Mouse (Mus musculus) CH12.LX (cell line): Measurements from ENCODE around the gene Magea6. TPM values are rescaled to one million over a fixed set of nuclear protein-coding genes. Genes with fewer than 3 reads are reported as not detected.
"Not testable (repeated sequence)": the region's sequence is repeated elsewhere in the genome, so short reads cannot be mapped to it uniquely, and the experiment has no call there.

ENCODE experiments used
- DNase-seq: peaks from one replicate; pipeline ENCODE4 v3.0.0-alpha.2; 2013; ENCODE audit errors: extremely low read depth
- H3K27ac ChIP-seq: 2 replicates; pipeline ENCODE4 v1.5.1; 2012; ENCODE audit warnings: low read depth, mild to moderate bottlenecking, control low read depth, moderate library complexity; ENCODE audit not compliant: insufficient read depth
- H3K27me3 ChIP-seq: replicated peaks from 2 replicates; pipeline ENCODE3; 2012; ENCODE audit warnings: inconsistent platforms
- H3K36me3 ChIP-seq, 2 experiments: replicated peaks in 1 of 2; 2 replicates each; pipeline versions ENCODE3 to v1.6.1; 2012; ENCODE audit warnings: inconsistent platforms in 1 of 2, low read length in 1 of 2, mild to moderate bottlenecking in 1 of 2, mixed read lengths in 1 of 2, moderate library complexity in 1 of 2; ENCODE audit not compliant: control insufficient read depth in 1 of 2, insufficient read depth in 1 of 2
- H3K4me1 ChIP-seq, 2 experiments: 2 replicates each; pipeline ENCODE4 v1.6.1; 2012; ENCODE audit warnings: inconsistent platforms in 1 of 2, moderate library complexity in 1 of 2; ENCODE audit not compliant: insufficient read depth in 2 of 2, control insufficient read depth in 1 of 2
- H3K4me2 ChIP-seq: 2 replicates; pipeline ENCODE4 v1.6.1; 2012; ENCODE audit warnings: low read depth, mild to moderate bottlenecking, control low read depth; ENCODE audit not compliant: poor library complexity, insufficient read depth, severe bottlenecking
- H3K4me3 ChIP-seq, 3 experiments: fragments of 150-350 bp in 1 of 3; sonication (generic) in 1 of 3; replicated peaks in 1 of 3; 2 replicates each; pipeline versions ENCODE3 to v1.5.1; 2011 to 2012; ENCODE audit warnings: low read depth in 2 of 3, low read length in 2 of 3, mild to moderate bottlenecking in 2 of 3, moderate library complexity in 2 of 3, control low read depth in 1 of 3, improper control_type of control experiment in 1 of 3, inconsistent platforms in 1 of 3, mixed read lengths in 1 of 3; ENCODE audit not compliant: poor library complexity in 1 of 3
- H3K79me2 ChIP-seq: replicated peaks from 2 replicates; pipeline ENCODE4 v1.6.1; 2012; ENCODE audit warnings: mild to moderate bottlenecking, moderate library complexity; ENCODE audit not compliant: control insufficient read depth, poor library complexity, insufficient read depth, severe bottlenecking; ENCODE audit errors: extremely low read depth
- H3K9ac ChIP-seq: 2 replicates; pipeline ENCODE4 v1.6.1; 2012; ENCODE audit warnings: low read depth, mild to moderate bottlenecking, control low read depth, moderate library complexity; ENCODE audit not compliant: insufficient read depth
- H3K9me3 ChIP-seq: replicated peaks from 2 replicates; pipeline ENCODE3; 2012; ENCODE audit warnings: low read length, inconsistent platforms, mixed read lengths
- dilution Hi-C: fragments of 300-500 bp; cut with MboI; formaldehyde crosslinking; loops from 2 replicates; pipeline ENCODE4 v1.14.3; 2020; ENCODE audit warnings: low sequenced_read_pairs; ENCODE audit not compliant: extremely low pct_unique_long_range_greater_than_20kb, extremely low pct_ligation_motif_present
- in situ Hi-C: fragments of 300-500 bp; cut with MboI; formaldehyde crosslinking; loops from 3 replicates; pipeline ENCODE4 v1.14.3; 2019; ENCODE audit warnings: low sequenced_read_pairs, low pct_ligation_motif_present, low pct_unique_long_range_greater_than_20kb, mixed read lengths
- polyA plus RNA-seq: library from polyadenylated mRNA; unstranded; fragments of >175 nt; gene quantifications from 2 replicates; pipeline ENCODE4 v1.2.1, GENCODE M21; 2012; ENCODE audit warnings: low read depth; ENCODE audit not compliant: insufficient read length
- total RNA-seq, 2 experiments: library from RNA; depleted of rRNA; stranded (reverse); fragments of 300-350 nt in 1 of 2; fragments of >200 nt in 1 of 2; gene quantifications; 2 replicates each; pipeline ENCODE4 v1.2.3; 2012 to 2014

Gene Magea6
- not detected in 2 replicates for total RNA-seq (2012; rRNA removed)
- total RNA-seq (2014; rRNA removed), result not detected in 2 replicates
- polyA plus RNA-seq, result not detected in 2 replicates

- H3K4me2 ChIP-seq, DNase-seq, H3K9ac ChIP-seq, H3K9me3 ChIP-seq, H3K4me1 ChIP-seq, H3K27me3 ChIP-seq, H3K27ac ChIP-seq, in situ Hi-C loops, dilution Hi-C loops, H3K36me3 ChIP-seq, H3K79me2 ChIP-seq, H3K4me3 ChIP-seq: not testable (repeated sequence)
These were observed at the start of gene Magea6 for GRCm38 (mm10) chrX:154935887-154936286. Gene Magea6, minus strand, starts transcription at chrX:154935987.

- in situ Hi-C loops, result not testable (repeated sequence)
These were observed 13.6 kb upstream of the Magea6 start, which contains the start of gene Magea3 for GRCm38 (mm10) chrX:154949405-154949804. Gene Magea3, minus strand, starts transcription at chrX:154949505.

GRCm38 (mm10) chrX:154890167-154890566, 45.6 kb downstream of the Magea6 start, which contains the start of gene Cldn34b1:
Gene Cldn34b1, minus strand, starts transcription at chrX:154890267.
- H3K27me3 ChIP-seq, H3K4me3 ChIP-seq, H3K9me3 ChIP-seq, H3K27ac ChIP-seq, H3K36me3 ChIP-seq, in situ Hi-C loops, H3K79me2 ChIP-seq, H3K4me1 ChIP-seq, dilution Hi-C loops, DNase-seq, H3K4me2 ChIP-seq, H3K9ac ChIP-seq: not testable (repeated sequence)

More at GRCm38 (mm10) chrX:154949405-154949804, 13.6 kb upstream of the Magea6 start, which contains the start of gene Magea3:
- DNase-seq, H3K4me1 ChIP-seq, dilution Hi-C loops, H3K4me3 ChIP-seq, H3K79me2 ChIP-seq, H3K4me2 ChIP-seq, H3K27me3 ChIP-seq, H3K36me3 ChIP-seq, H3K9me3 ChIP-seq, H3K9ac ChIP-seq, H3K27ac ChIP-seq: not testable (repeated sequence)

Other genes starting within 250 kb of the Magea6 start
- gene Cldn34b1, start 45.7 kb downstream of the Magea6 start, total RNA-seq (2012; rRNA removed), result not detected in 2 replicates
- not detected in 2 replicates for gene Cldn34b1, start 45.7 kb downstream of the Magea6 start, total RNA-seq (2014; rRNA removed)
- not detected in 2 replicates for gene Cldn34b1, start 45.7 kb downstream of the Magea6 start, polyA plus RNA-seq
- not detected in 2 replicates for gene Magea3, start 13.5 kb upstream of the Magea6 start, total RNA-seq (2012; rRNA removed)
- gene Magea3, start 13.5 kb upstream of the Magea6 start, total RNA-seq (2014; rRNA removed), result not detected in 2 replicates
- not detected in 2 replicates for gene Magea3, start 13.5 kb upstream of the Magea6 start, polyA plus RNA-seq
- not detected in 2 replicates for gene Magea8, start 59.9 kb upstream of the Magea6 start, total RNA-seq (2012; rRNA removed)
- not detected in 2 replicates for gene Magea8, start 59.9 kb upstream of the Magea6 start, total RNA-seq (2014; rRNA removed)
- gene Magea8, start 59.9 kb upstream of the Magea6 start, polyA plus RNA-seq, result not detected in 2 replicates
- not detected in 2 replicates for gene Magea5, start 127.2 kb upstream of the Magea6 start, total RNA-seq (2012; rRNA removed)
- gene Magea5, start 127.2 kb upstream of the Magea6 start, total RNA-seq (2014; rRNA removed), result not detected in 2 replicates
- gene Magea5, start 127.2 kb upstream of the Magea6 start, polyA plus RNA-seq, result not detected in 2 replicates
- not detected in 2 replicates for gene Magea1, start 153.8 kb upstream of the Magea6 start, total RNA-seq (2012; rRNA removed)
- gene Magea1, start 153.8 kb upstream of the Magea6 start, total RNA-seq (2014; rRNA removed), result not detected in 2 replicates
- not detected in 2 replicates for gene Magea1, start 153.8 kb upstream of the Magea6 start, polyA plus RNA-seq
- gene Magea2, start 157.7 kb upstream of the Magea6 start, total RNA-seq (2012; rRNA removed), result not detected in 2 replicates
- gene Magea2, start 157.7 kb upstream of the Magea6 start, total RNA-seq (2014; rRNA removed), result not detected in 2 replicates
- not detected in 2 replicates for gene Magea2, start 157.7 kb upstream of the Magea6 start, polyA plus RNA-seq
- gene Cldn34b2, start 192.4 kb upstream of the Magea6 start, total RNA-seq (2012; rRNA removed), result not detected in 2 replicates
- not detected in 2 replicates for gene Cldn34b2, start 192.4 kb upstream of the Magea6 start, total RNA-seq (2014; rRNA removed)
- not detected in 2 replicates for gene Cldn34b2, start 192.4 kb upstream of the Magea6 start, polyA plus RNA-seq